Mouse (Mus musculus): ENCODE results near the gene Depdc5.

DNA sequence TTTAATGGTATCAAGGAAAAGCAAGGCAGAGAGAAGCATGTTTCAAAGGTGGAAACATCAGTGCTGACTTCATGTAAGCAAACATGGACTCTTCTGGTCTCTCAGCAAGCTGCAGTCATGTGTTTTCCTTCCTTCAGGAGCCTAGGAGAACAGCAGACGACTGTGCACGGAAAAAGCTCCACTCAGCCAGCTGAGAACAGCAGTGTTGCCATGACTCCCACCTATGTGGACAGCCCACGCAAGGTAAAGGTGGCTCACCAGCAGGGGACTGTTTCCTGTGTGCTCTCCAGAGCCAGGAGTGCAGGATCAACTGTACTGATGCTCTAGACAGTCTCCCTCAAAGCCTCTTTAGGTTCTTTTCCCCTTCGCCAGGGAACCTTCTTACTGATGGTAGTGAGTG, 92.2 kb downstream of the Depdc5 start:
- TF ChIP-seq POLR2A (IDR thresholded peaks at IDR 0.05; ENCODE audit: insufficient read length, low read depth) (no peak), USF1 (IDR thresholded peaks at IDR 0.05; ENCODE audit: low read depth) (no peak), MYOG (IDR thresholded peaks at IDR 0.05; ENCODE audit: control insufficient read depth in 1 of 3, insufficient read depth in 1 of 3, insufficient read length in 2 of 3, low read depth in 2 of 3) (no peak), CEBPB (IDR thresholded peaks at IDR 0.05; ENCODE audit: insufficient read depth, poor library complexity, severe bottlenecking) (no peak), POLR2AphosphoS2 (IDR thresholded peaks at IDR 0.05; ENCODE audit: insufficient read length, low read depth) (no peak), MYOD1 (IDR thresholded peaks at IDR 0.05; ENCODE audit: control insufficient read depth in 1 of 3, insufficient read length in 2 of 3, low read depth in 2 of 3) (no peak), TCF12 (IDR thresholded peaks at IDR 0.05; ENCODE audit: insufficient read depth, poor library complexity, severe bottlenecking) (no peak), MAX (IDR thresholded peaks at IDR 0.05; ENCODE audit: low read depth) (no peak), SRF (IDR thresholded peaks at IDR 0.05; ENCODE audit: control insufficient read depth, insufficient read length, low read depth) (no peak)

Data from myocyte (in vitro differentiated cells).